37 mouse cellular contexts compared by ENCODE assay signal in the genomic region with DNA sequence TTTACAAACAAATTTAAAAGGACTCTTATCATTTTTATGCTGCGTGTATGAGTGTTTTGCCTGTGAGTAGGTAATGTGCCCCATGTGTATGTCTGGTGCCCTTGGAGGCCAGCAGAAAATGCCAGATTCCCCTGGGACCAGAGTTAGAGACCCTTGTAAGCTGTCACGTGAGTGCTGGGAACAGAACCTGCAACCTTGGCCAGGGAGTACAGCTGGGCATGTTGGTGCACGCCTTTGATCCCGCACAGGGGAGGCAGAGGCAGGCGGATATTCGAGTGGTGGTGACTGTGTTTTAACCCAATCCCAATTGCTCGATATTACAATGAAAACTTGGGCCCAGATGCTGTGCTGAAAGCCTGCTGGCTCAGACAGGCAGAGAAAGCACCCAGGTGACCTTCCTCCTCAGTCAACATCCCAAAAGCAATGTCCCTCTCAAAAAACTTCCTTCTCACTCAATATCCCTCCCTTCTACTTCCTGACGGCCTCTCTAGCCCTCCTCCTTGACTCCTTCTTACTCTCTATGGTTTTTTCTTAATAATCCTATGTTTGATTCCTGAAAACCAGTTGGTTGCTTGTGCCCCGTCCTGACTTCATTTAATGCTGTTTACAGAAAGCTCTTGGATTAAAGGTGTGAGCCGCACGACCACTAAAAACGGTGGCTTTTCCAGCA. TPM values are rescaled to one million over a fixed set of nuclear protein-coding genes. Genes with fewer than 3 reads are reported as not detected.
"Had no signal": no experiment of that assay in that cellular context is flagged by ENCODE, and none has a peak within 500 bp of the region (broad histone marks: within the 10 kb centered on the region; RNA-seq: fewer than 3 reads in every experiment).

No protein-coding gene starts in this region.

- H3K9ac ChIP-seq: heart, embryonic 13.5 days; heart, embryonic 15.5 days; hindbrain, embryonic 13.5 days; hindbrain, embryonic 15.5 days; limb, embryonic 12.5 days; liver, embryonic 12.5 days; liver, embryonic 14.5 days had no signal

- H3K9me3 ChIP-seq: heart, embryonic 13.5 days; heart, embryonic 15.5 days; hindbrain, embryonic 13.5 days; hindbrain, embryonic 15.5 days; limb, embryonic 10.5 days; limb, embryonic 12.5 days; liver, embryonic 12.5 days had no signal

- H3K27ac ChIP-seq: heart, adult 2 months; heart, embryonic 13.5 days; heart, embryonic 15.5 days; hindbrain, embryonic 13.5 days; hindbrain, embryonic 15.5 days; hindbrain, postnatal 0 days; layer of hippocampus, adult 2 months; left cerebral cortex, adult 2 months; limb, embryonic 10.5 days; limb, embryonic 12.5 days; liver, embryonic 12.5 days; liver, embryonic 14.5 days had no signal

- DNase-seq: gastrocnemius, postnatal 14 days; gastrocnemius, postnatal 36 days; heart, adult 11 months; heart, adult 2 months; heart, postnatal 14 days; heart, postnatal 36 days; kidney, adult 18-20 months; kidney, adult 8-10 months; kidney, postnatal 10 days; kidney, postnatal 25 days; kidney, postnatal 4 days had no signal

- H3K4me3 ChIP-seq: heart, adult 2 months; heart, embryonic 13.5 days; heart, embryonic 15.5 days; hindbrain, embryonic 13.5 days; hindbrain, embryonic 15.5 days; layer of hippocampus, adult 2 months; left cerebral cortex, adult 2 months; limb, embryonic 10.5 days; limb, embryonic 12.5 days; liver, embryonic 12.5 days had no signal

- H3K36me3 ChIP-seq: heart, embryonic 13.5 days; heart, embryonic 15.5 days; hindbrain, embryonic 13.5 days; hindbrain, embryonic 15.5 days; limb, embryonic 12.5 days; liver, embryonic 12.5 days had no signal

- H3K4me2 ChIP-seq: heart, embryonic 11.5 days; heart, embryonic 13.5 days; heart, embryonic 15.5 days; hindbrain, embryonic 13.5 days; hindbrain, embryonic 15.5 days; limb, embryonic 12.5 days; liver, embryonic 12.5 days had no signal

- H3K27me3 ChIP-seq: heart, embryonic 13.5 days; heart, embryonic 15.5 days; hindbrain, embryonic 13.5 days; hindbrain, embryonic 15.5 days; limb, embryonic 12.5 days; liver, embryonic 12.5 days had no signal

- ATAC-seq: hindbrain, postnatal 0 days; intestine, embryonic 16.5 days; liver, embryonic 12.5 days had no signal

RNA-seq across cellular contexts. Expression of a gene that starts 7.9 kb away (rescaled TPM):
- total RNA-seq: hematopoietic stem cell, adult 5-6 weeks had no signal

RNA-seq across cellular contexts. Expression of a gene that starts 8.4 kb away (rescaled TPM):
- total RNA-seq: gastrocnemius, adult 18-20 months; gastrocnemius, adult 8-10 months; gastrocnemius, postnatal 14 days; heart, adult 2 months; heart, postnatal 14 days; heart, postnatal 36 days; hematopoietic stem cell, adult 5-6 weeks; hindbrain, postnatal 0 days; layer of hippocampus, adult 2 months; layer of hippocampus, postnatal 25 days; left cerebral cortex, adult 2 months; left cerebral cortex, postnatal 36 days; liver, adult 2 months had no signal
- polyA plus RNA-seq: gonadal fat pad, adult 2 months; heart, adult 2 months; heart, embryonic 11.5 days; heart, embryonic 13.5 days; heart, embryonic 15.5 days; heart, postnatal 0 days; hindbrain, embryonic 11.5 days; hindbrain, embryonic 13.5 days; hindbrain, embryonic 15.5 days; hindbrain, postnatal 0 days; intestine, embryonic 14.5 days; intestine, embryonic 16.5 days; kidney, embryonic 14.5 days; kidney, embryonic 16.5 days; limb, embryonic 14.5 days; liver, embryonic 12.5 days had no signal

RNA-seq across cellular contexts. Expression of a gene that starts 24.1 kb away (rescaled TPM):
- total RNA-seq: gastrocnemius, adult 18-20 months; heart, adult 2 months; heart, postnatal 36 days; hematopoietic stem cell, adult 5-6 weeks; hindbrain, postnatal 0 days had no signal
- polyA plus RNA-seq: heart, postnatal 0 days; hindbrain, embryonic 13.5 days; limb, embryonic 10.5 days; limb, embryonic 12.5 days had no signal
